Mouse (Mus musculus) heart, embryonic 12.5 days (tissue): ENCODE data around the gene Ogfrl1. TPM values are rescaled to one million over a fixed set of nuclear protein-coding genes. Genes with fewer than 3 reads are reported as not detected.

Source experiments
- ATAC-seq: fragments of 200-750 bp; cut with Nextera tagmentation; 2 replicates; pipeline ENCODE4 v1.8.0; 2017; ENCODE audit warnings: moderate TSS enrichment, moderate library complexity; ENCODE audit not compliant: insufficient number of reproducible peaks, low FRiP score
- H3K27ac ChIP-seq: fragments of 300-500 bp; sonication (generic); 2 replicates; pipeline ENCODE4 v1.5.1; 2016; ENCODE audit warnings: mild to moderate bottlenecking, moderate library complexity; ENCODE audit not compliant: poor library complexity, severe bottlenecking
- H3K27me3 ChIP-seq: fragments of 300-500 bp; sonication (generic); replicated peaks from 2 replicates; pipeline ENCODE4 v1.6.1; 2016; ENCODE audit warnings: mild to moderate bottlenecking, moderate library complexity
- H3K36me3 ChIP-seq: fragments of 300-500 bp; sonication (generic); 2 replicates; pipeline ENCODE4 v1.6.1; 2016; ENCODE audit warnings: mild to moderate bottlenecking, moderate library complexity
- H3K4me1 ChIP-seq: fragments of 300-500 bp; sonication (generic); replicated peaks from 2 replicates; pipeline ENCODE4 v1.6.1; 2016; ENCODE audit warnings: mild to moderate bottlenecking
- H3K4me2 ChIP-seq: fragments of 300-500 bp; sonication (generic); 2 replicates; pipeline ENCODE4 v1.6.1; 2016; ENCODE audit warnings: mild to moderate bottlenecking, moderate library complexity
- H3K4me3 ChIP-seq: fragments of 300-500 bp; sonication (generic); 2 replicates; pipeline ENCODE4 v1.5.1; 2016; ENCODE audit warnings: mild to moderate bottlenecking
- H3K9ac ChIP-seq: fragments of 300-500 bp; sonication (generic); 2 replicates; pipeline ENCODE4 v1.6.1; 2016; ENCODE audit warnings: mild to moderate bottlenecking, moderate library complexity
- H3K9me3 ChIP-seq: fragments of 300-500 bp; sonication (generic); replicated peaks from 2 replicates; pipeline ENCODE4 v1.6.1; 2016; ENCODE audit warnings: mild to moderate bottlenecking, moderate library complexity
- WGBS: fragments of 180-500 bp; shearing (Covaris S2); methylation state at CpG from one replicate; pipeline ENCODE4 v1.1.7; 2016; 5-methylcytosine and 5-hydroxymethylcytosine counted together
- polyA plus RNA-seq: library from polyadenylated mRNA; unstranded; fragments of >200 nt; fragmentation: Nextera tagmentation; extraction: Ambion mirVana; gene quantifications from 2 replicates; pipeline ENCODE4 v1.2.1, GENCODE M21; 2016

Gene Ogfrl1
- polyA plus RNA-seq, 1 experiment from 2014 or later, result 14.8 TPM

- Histone ChIP-seq H3K27me3 (no peaks in the 10 kb centered on the region), H3K36me3 (no peaks in the 10 kb centered on the region), H3K4me2 (no peak overlapping the region), H3K9me3 (no peaks in the 10 kb centered on the region), H3K4me1 (no peaks in the 10 kb centered on the region), H3K4me3 (no peak overlapping the region), H3K9ac (no peak overlapping the region), H3K27ac (no peak overlapping the region)
- 77% methylated on average over 4 of the region's 4 CpGs for WGBS
- no peak for ATAC-seq
These were observed 45.8 kb downstream of the Ogfrl1 start for GRCm38 (mm10) chr1:23351756-23352155.

- H3K9ac ChIP-seq, result no peak overlapping the region
- no peak for ATAC-seq
- H3K27me3 ChIP-seq, result no peaks in the 10 kb centered on the region
- no peaks in the 10 kb centered on the region for H3K36me3 ChIP-seq
- H3K27ac ChIP-seq, result no peak overlapping the region
- H3K4me3 ChIP-seq, result no peak overlapping the region
- no peaks in the 10 kb centered on the region for H3K9me3 ChIP-seq
- 68% methylated on average over 3 of the region's 3 CpGs for WGBS
- no peak overlapping the region for H3K4me2 ChIP-seq
- no peaks in the 10 kb centered on the region for H3K4me1 ChIP-seq
These were observed 51.9 kb downstream of the Ogfrl1 start for GRCm38 (mm10) chr1:23345633-23346032.

- WGBS, result 79% methylated on average over 4 of the region's 4 CpGs
- no peaks in the 10 kb centered on the region for H3K4me1 ChIP-seq
- no peak overlapping the region for H3K9ac ChIP-seq
- no peak overlapping the region for H3K4me3 ChIP-seq
- H3K27ac ChIP-seq, result no peak overlapping the region
- H3K9me3 ChIP-seq, result no peaks in the 10 kb centered on the region
- H3K27me3 ChIP-seq, result no peaks in the 10 kb centered on the region
- no peak for ATAC-seq
- H3K36me3 ChIP-seq, result no peaks in the 10 kb centered on the region
- no peak overlapping the region for H3K4me2 ChIP-seq
These were observed 54.7 kb downstream of the Ogfrl1 start for GRCm38 (mm10) chr1:23342864-23343263.

- no peak overlapping the region for H3K9ac ChIP-seq
- H3K4me3 ChIP-seq, result no peak overlapping the region
- no peak for ATAC-seq
- H3K27ac ChIP-seq, result no peak overlapping the region
- no peaks in the 10 kb centered on the region for H3K27me3 ChIP-seq
- H3K9me3 ChIP-seq, result no peaks in the 10 kb centered on the region
- no peak overlapping the region for H3K4me2 ChIP-seq
- H3K36me3 ChIP-seq, result no peaks in the 10 kb centered on the region
- H3K4me1 ChIP-seq, result no peaks in the 10 kb centered on the region
- WGBS, result 75% methylated on average over 3 of the region's 3 CpGs
These were observed 55.3 kb downstream of the Ogfrl1 start for GRCm38 (mm10) chr1:23342224-23342623.

- Histone ChIP-seq H3K9me3 (no peaks in the 10 kb centered on the region), H3K4me3 (no peak overlapping the region), H3K4me1 (0 out of 2 replicates have a peak, but pooled peaks cover 3% of the 10 kb centered on the region), H3K36me3 (no peaks in the 10 kb centered on the region), H3K4me2 (no peak overlapping the region), H3K27me3 (no peaks in the 10 kb centered on the region), H3K27ac (peak overlapping the region; percentile 22; the same call in 1 of the 2 replicates), H3K9ac (no peak overlapping the region)
- ATAC-seq, result peak; percentile 93
- WGBS, result 79% methylated on average over 13 of the region's 13 CpGs
These were observed 61.7 kb downstream of the Ogfrl1 start for GRCm38 (mm10) chr1:23335726-23336363.

- Histone ChIP-seq H3K27ac (no peak overlapping the region), H3K9me3 (no peaks in the 10 kb centered on the region), H3K27me3 (no peaks in the 10 kb centered on the region), H3K4me1 (0 out of 2 replicates have a peak, but pooled peaks cover 3% of the 10 kb centered on the region), H3K36me3 (no peaks in the 10 kb centered on the region), H3K4me3 (no peak overlapping the region), H3K4me2 (no peak overlapping the region), H3K9ac (no peak overlapping the region)
- ATAC-seq, result no peak
- 83% methylated on average over 4 of the region's 4 CpGs for WGBS
These were observed 62.5 kb downstream of the Ogfrl1 start for GRCm38 (mm10) chr1:23335050-23335449.

- 0 out of 2 replicates have a peak, but pooled peaks cover 3% of the 10 kb centered on the region for H3K4me1 ChIP-seq
- no peaks in the 10 kb centered on the region for H3K36me3 ChIP-seq
- no peak overlapping the region for H3K27ac ChIP-seq
- WGBS, result 75% methylated on average over 4 of the region's 4 CpGs
- H3K4me2 ChIP-seq, result no peak overlapping the region
- ATAC-seq, result no peak
- H3K4me3 ChIP-seq, result no peak overlapping the region
- no peaks in the 10 kb centered on the region for H3K27me3 ChIP-seq
- H3K9ac ChIP-seq, result no peak overlapping the region
- no peaks in the 10 kb centered on the region for H3K9me3 ChIP-seq
These were observed 65.4 kb downstream of the Ogfrl1 start for GRCm38 (mm10) chr1:23332192-23332591.

- no peaks in the 10 kb centered on the region for H3K27me3 ChIP-seq
- H3K27ac ChIP-seq, result no peak overlapping the region
- no peak overlapping the region for H3K9ac ChIP-seq
- 86% methylated on average over 7 of the region's 7 CpGs for WGBS
- no peaks in the 10 kb centered on the region for H3K9me3 ChIP-seq
- H3K4me3 ChIP-seq, result no peak overlapping the region
- no peak overlapping the region for H3K4me2 ChIP-seq
- no peaks in the 10 kb centered on the region for H3K36me3 ChIP-seq
- no peak for ATAC-seq
- H3K4me1 ChIP-seq, result peaks cover 6% of the 10 kb centered on the region; the same call in 1 of the 2 replicates
These were observed 72.4 kb downstream of the Ogfrl1 start for GRCm38 (mm10) chr1:23325160-23325559.

GRCm38 (mm10) chr1:23324226-23324625 is 73.3 kb downstream of the Ogfrl1 start:
- Histone ChIP-seq H3K4me3 (no peak overlapping the region), H3K4me2 (no peak overlapping the region), H3K27ac (no peak overlapping the region), H3K4me1 (peaks cover 6% of the 10 kb centered on the region; the same call in 1 of the 2 replicates), H3K9me3 (no peaks in the 10 kb centered on the region), H3K9ac (no peak overlapping the region), H3K36me3 (no peaks in the 10 kb centered on the region), H3K27me3 (no peaks in the 10 kb centered on the region)
- 27% methylated on average over 5 of the region's 5 CpGs for whole genome bisulfite sequencing
- no peak for ATAC-seq

GRCm38 (mm10) chr1:23323286-23323685 is 74.3 kb downstream of the Ogfrl1 start:
- Histone ChIP-seq H3K4me1 (peaks cover 6% of the 10 kb centered on the region; the same call in 1 of the 2 replicates), H3K9ac (no peak overlapping the region), H3K27me3 (no peaks in the 10 kb centered on the region), H3K27ac (no peak overlapping the region), H3K9me3 (no peaks in the 10 kb centered on the region), H3K4me2 (no peak overlapping the region), H3K4me3 (no peak overlapping the region), H3K36me3 (no peaks in the 10 kb centered on the region)
- WGBS, result 72% methylated on average over 11 of the region's 11 CpGs
- no peak for ATAC-seq

- no peak for ATAC-seq
- no peaks in the 10 kb centered on the region for H3K36me3 ChIP-seq
- no peak overlapping the region for H3K27ac ChIP-seq
- no peaks in the 10 kb centered on the region for H3K9me3 ChIP-seq
- H3K27me3 ChIP-seq, result no peaks in the 10 kb centered on the region
- no peak overlapping the region for H3K9ac ChIP-seq
- WGBS, result 88% methylated on average over 4 of the region's 4 CpGs
- no peak overlapping the region for H3K4me3 ChIP-seq
- peaks cover 6% of the 10 kb centered on the region; the same call in 1 of the 2 replicates for H3K4me1 ChIP-seq
- H3K4me2 ChIP-seq, result no peak overlapping the region
These were observed 75.4 kb downstream of the Ogfrl1 start for GRCm38 (mm10) chr1:23322208-23322607.
